Mouse (Mus musculus): Measurements from ENCODE around the gene S100a5.

S100a5 gene

DNA sequence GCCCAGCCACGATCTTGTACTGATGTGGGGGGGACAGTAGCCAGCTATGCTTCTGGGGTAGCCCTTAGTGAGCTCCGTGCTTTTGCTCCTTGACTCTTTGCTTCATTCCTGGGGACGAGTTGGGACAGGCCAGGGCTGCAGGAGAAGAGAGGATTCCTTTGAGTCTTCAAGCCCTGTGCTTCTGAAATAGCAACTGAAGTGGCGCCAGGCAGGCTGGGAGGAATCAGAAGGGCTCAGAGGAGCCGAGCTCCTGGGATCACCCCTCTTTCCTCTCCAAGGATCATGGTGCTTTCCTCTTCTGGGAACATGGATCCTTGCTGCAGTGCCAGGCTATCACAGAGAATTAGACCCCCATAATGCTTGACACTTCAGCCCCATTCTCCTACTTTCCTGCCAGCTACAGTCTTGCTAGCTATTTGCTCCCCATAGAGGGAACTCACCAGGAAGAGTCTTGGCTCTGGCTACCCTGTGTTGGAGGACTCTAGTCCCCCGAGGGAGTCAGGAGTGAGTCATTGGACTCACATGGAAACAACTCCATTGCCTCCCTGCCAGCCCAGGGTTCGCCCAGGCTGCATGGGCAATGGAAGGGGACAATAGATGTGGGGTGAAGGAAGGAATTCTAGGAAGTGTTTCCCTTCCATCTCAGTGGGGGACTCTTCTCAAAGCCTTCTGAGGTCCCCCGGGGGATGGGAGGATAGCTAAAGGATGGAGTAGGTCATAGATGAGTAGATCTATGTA is 7.7 kb upstream of the S100a5 start:
- no peak for DNase-seq

DNA sequence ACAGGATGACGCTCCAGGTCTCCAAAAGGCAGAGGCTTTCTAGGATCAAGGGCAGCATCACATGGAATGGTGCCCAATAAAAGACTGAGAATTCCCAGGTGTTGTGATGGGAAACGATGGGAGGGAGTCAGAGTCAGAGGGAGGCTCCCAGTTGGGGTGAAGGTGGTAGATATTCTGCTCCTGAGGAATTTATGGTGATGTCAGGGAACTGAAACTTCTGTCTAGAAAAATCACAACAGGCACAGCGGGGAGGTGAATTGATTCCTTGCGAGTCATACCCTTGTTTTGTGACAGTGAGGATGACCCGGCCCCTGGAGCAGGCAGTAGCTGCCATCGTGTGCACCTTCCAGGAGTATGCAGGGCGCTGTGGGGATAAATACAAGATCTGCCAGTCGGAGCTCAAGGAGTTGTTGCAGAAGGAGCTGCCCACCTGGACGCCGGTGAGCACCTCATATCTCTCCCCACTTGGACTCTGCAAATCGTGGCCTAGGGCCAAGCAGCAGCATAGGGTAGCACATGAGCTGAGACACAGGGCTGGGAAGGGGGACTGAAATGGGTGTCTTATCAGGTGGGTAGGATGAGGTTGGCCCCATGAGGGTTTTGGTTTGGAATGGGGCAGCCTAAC is 6.7 kb upstream of the S100a5 start, which contains the start of gene Gm42674:
Gene Gm42674, plus strand, starts transcription at position 419 of the 625 bp plus-strand sequence.
- DNase-seq, result no peak

DNA sequence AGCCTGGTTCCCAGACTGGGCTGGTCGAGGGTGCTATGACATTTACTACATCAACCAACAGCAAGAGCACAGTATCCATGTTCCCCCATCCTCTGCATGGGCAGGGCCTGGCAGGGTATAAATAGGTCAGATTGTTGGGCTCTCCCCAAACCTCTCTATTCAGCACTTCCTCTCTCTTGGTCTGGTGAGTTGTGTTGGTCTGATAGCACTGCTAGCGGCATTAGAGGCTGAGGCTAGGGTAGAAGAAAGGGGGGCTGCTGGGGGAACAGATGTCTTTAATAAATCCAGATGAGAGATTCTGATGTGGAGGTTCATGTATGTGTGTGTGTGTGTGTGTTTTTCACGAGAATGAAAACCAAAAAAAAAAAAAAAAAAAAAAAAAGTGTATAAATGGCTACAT is 4.7 kb upstream of the S100a5 start, which contains the start of gene S100a4:
Gene S100a4, plus strand, starts transcription at position 149 of the 400 bp plus-strand sequence.
- DNase-seq, result no peak

DNA sequence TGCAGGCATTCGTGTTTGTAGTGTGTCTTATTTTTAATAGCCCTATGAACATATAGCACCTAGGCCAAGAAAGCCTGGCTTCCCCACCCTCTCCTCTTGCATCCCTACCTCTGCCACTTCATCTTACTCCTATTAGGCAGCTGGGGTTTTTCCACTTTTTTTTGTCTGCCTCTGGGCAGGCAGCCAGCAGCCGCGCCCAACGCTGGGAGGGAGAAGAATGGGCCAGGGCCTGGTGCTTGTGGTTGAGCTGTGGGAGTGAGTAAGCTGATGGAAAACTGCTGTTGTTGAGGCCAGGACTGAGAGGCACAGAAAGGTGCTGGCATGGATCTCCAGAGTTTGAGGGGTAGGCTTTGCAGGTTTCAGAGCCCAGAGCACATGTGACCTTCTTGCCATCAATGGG is 3.9 kb upstream of the S100a5 start:
- DNase-seq, result no peak

DNA sequence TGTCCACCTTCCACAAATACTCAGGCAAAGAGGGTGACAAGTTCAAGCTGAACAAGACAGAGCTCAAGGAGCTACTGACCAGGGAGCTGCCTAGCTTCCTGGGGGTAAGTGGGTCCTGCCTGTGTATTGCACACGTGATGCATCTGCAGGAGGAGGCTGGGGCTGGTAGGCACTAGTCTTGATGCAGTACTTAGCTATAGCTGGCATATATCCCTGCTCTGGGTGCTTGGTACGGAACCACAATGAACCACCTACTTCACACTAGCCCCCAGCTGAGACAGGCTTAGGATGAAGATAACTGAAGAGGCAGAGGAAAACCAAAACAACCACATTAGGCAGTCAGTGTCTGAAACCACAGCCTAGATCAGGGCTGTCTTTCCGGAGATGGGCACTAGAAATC is 3.3 kb upstream of the S100a5 start:
- no peak for DNase-seq

DNA sequence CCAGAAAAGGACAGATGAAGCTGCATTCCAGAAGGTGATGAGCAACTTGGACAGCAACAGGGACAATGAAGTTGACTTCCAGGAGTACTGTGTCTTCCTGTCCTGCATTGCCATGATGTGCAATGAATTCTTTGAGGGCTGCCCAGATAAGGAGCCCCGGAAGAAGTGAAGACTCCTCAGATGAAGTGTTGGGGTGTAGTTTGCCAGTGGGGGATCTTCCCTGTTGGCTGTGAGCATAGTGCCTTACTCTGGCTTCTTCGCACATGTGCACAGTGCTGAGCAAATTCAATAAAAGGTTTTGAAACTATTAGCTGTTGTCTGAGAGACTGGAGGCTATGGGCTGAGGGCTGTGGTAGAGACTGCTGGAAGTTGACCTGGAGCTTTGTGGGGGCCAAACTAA is 2.6 kb upstream of the S100a5 start:
- DNase-seq, result no peak

DNA sequence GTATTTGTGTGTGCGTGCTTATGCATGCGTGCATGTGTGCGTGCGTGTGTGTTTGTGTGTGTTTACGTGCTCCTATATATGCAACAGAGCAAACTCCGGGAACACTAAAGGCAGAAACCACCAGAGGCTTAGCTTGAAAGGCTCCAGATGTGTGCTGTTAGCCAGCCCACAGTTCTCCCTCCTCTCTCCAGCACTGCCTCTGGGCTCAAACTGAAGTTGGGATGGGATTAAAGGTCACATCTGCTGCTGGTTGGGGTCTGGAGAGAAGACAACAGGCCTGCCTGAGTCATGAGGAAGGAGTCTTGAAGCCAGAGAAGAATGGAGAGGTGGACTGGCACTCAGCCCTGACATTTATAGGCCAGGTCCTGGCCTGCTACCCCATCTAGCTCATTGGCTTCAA is 2.1 kb upstream of the S100a5 start:
- DNase-seq, result no peak

DNA sequence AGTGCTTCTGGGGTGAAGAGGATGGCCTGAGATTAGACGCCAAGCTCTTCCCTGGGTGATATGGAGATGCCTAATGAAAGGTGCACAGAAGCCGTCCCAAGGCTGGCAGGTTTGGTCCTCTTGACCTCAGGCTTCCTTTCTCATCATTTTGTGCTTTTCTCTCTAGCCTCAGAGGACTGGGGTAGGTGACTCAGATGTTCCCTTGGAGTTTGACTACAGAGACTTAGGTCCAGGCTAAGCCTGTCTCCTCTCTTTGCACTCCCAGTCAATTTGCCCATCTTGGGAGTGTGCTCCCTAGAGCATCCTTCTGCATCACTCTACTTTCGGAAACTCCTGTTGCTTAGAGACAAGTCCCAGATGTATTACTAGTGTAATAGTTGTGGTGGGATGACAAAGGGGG is 962 bp upstream of the S100a5 start:
- DNase-seq, result no peak

DNA sequence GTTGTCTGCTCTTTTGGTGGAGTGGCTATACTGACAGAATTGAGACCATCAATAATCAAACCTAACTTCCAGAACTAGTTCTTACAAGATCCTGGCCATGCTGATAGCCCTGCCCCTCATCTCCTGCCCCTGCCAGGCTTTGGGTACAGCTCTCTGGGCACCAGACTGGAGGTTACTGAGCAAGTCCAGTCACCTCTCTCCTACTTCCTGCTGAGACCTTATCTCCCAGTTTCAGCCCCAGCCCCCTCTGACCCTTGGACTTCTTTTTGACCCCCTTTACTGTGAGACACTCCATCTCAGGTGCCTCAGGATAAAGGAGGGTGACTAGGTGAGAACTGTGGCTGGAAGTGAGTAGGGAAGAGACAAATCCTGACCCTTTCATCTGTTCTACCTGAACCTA is 779 bp downstream of the S100a5 start:
- no peak for DNase-seq

DNA sequence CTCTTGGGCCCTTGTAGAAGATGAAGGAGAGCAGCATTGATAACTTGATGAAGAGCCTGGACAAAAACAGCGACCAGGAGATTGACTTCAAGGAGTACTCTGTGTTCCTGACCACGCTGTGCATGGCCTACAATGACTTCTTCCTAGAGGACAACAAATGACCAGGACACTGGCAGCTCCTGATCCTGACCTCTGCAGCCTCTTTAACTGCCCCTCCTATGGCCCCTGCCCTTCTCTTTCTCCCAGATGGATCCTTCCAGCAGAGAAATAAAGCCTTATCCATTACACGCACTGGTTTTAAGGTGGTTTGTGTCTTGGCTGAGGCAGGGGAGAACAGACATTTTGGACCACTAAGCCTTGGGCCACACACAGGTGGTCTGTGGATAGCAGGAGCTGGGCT is 3.2 kb downstream of the S100a5 start:
- no peak for DNase-seq

DNA sequence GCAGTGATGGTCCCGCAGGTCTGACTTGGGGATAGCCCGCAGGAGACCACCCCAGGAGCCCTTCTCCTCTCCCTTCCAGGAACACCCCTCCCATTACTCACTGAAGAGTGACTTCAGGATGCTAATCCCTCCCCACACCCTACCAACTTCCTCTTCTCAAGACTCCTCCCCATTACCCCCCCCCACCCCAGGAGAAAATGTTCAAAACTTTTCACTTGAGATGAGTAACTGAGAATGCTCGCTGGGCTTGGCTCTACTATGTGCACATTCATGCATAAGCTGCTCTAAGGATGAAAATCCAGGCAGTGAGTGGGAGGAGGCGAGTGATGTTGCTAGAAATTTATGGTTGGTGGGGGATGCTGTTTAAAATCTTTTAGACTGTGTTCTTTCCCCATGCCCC is 3.7 kb downstream of the S100a5 start:
- no peak for DNase-seq

DNA sequence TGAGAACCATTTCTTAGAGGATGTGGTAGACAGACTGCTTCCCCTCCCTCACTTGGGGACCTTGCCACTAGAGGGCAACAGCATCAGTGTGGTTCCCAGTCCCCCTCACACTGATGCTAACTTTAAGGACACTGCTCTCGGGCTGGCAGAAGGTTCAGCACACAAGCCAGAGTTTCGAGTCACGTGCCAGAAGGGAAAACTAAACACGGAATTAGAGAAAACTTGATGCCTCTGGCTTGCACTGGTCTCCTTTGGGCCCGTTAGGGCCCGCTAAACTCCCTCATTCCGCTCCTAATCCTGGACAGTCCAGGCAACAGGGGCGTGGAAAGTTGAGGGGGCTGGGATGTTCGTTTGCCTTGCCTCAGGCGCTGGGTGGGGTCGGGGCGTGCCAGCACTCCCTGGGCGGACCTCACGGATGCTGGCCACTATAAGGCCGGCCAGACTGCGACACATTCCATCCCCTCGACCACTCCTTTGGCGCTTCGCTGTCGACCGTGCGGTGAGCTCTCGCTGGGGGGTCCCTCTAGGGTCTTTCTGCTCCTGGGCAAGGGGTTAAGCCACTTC is 4.5 kb downstream of the S100a5 start, which contains the start of gene S100a6:
Gene S100a6, plus strand, starts transcription at position 155 of the 564 bp plus-strand sequence.
- DNase-seq, result peak; percentile 6

DNA sequence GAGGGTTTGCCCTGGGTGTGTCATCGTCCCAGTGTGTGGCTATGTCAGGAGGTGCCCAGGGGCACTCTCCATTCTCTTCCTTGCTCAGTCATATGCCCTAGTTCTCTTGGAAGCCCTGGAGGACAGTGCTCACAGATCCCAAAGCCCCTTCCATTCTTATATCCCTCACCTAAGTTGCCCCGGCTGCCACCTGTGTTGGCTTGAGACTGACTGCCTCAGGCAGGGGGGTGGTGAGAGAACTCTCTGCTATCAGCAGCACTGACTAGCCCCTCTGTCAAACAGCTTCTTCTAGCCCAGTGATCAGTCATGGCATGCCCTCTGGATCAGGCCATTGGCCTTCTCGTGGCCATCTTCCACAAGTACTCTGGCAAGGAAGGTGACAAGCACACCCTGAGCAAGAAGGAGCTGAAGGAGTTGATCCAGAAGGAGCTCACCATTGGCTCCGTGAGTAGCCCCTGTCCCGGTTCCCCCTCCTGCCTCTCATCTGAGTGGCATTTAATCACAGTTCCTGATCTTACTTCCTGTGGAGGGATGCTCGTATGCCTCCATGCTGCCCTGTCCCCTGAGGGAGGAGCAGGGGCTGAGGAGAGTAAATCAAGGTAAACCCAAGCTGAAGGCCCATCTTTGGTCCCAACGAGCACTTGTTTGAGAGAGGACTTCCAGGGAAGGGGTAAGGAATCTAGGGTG is 5.3 kb downstream of the S100a5 start:
- no peak for DNase-seq

DNA sequence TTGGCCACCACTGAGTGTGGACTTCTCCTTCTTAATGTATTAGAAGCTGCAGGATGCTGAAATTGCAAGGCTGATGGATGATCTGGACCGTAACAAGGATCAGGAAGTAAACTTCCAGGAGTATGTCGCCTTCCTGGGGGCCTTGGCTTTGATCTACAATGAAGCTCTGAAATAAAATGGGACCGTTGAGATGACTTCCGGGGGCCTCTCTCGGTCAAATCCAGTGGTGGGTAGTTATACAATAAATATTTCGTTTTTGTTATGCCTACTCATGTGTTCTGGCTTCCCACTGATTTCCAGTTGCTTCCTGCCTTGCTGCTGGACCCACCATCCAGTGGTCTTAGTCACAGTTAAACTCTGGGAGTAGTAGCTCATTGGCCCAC is 5.8 kb downstream of the S100a5 start:
- no peak for DNase-seq

DNA sequence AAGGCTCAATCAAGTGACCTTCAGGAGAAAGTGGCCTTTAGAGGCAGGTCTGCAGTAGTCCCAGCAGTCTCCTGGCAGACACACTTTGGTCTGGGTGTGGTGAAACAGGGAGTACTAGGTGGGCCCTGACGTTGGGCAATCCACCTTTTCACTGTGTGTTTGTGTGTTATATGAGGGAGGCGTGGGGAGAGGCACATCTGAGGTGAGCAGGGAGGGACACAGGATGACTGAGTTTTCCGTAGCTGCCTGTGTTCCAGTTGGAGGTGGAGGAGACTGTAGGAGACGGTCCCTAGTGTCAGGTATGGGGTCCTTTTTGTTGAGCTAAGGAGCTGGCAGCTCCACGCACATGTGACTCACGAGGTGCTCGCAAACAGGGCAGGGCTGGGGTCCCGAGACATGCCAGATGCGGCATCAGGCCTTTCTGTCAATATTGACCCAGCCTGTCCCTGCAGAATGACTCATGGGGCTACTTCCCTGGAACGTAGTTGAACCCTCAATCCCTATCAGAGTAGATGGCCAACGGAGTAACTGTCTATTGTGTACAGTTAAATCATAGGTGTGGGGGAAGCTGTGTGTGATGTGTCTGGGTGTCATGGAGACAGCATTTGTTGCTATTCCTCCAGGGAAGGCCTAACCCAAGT is 6.4 kb downstream of the S100a5 start:
- no peak for DNase-seq

DNA sequence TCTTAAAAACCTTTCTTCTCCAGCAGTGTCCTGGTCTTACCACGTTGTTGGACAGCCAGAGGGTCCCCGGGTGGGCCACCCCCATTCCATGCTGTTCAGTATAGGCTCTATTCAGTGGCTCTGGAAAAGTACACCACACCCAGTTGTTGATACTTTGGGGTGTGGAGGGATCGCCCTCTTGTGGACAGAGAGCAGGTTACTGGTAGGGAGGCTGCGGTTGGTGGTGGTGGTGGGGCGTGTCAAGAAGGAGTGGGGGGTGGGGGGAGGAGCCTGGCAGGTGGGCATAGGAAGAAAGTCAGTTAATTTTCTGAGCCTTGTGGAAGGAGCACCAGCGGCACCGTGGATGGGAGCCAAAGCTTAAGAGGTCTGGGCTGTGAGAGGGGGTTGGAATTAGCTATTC is 7.1 kb downstream of the S100a5 start:
- peak; percentile 43 for DNase-seq

DNA sequence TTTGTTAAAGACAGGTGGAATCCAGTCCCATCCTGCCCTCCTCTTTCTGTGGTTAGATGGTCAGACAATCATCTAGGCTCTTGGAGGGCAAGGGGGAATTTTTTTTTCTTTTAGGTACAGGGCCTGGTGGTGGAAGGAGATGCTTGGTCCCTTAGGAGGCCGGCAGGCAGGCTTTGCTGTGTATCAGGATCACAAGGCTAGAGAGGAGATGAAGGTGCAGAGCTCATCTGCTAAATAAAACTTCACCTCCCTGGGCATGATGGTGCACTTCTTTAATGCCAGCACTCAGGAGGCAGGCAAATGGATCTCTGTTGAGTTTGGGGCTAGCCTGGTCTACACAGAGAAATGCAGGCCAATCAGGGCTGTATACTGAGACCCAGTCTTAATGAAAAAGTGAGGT is 7.6 kb downstream of the S100a5 start:
- no peak for DNase-seq

DNA sequence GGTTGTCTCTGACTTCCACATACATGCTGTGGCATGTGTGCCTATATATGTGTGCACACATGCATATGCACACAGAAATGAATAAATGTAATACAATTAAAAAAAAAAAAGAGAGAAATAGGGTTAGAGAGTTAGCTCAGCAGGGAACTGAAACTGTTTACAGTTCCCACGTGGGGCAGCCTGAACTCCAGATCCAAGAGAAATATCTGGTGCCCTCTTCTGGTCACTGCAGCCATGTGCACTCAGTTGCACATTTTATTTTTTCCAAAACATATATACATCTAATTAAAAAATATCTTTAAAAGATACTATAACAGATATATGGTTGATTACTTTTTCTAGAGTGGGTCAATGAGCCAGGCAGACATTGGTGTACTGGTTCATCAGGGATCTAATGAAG is 9.3 kb downstream of the S100a5 start:
- no peak for DNase-seq

DNA sequence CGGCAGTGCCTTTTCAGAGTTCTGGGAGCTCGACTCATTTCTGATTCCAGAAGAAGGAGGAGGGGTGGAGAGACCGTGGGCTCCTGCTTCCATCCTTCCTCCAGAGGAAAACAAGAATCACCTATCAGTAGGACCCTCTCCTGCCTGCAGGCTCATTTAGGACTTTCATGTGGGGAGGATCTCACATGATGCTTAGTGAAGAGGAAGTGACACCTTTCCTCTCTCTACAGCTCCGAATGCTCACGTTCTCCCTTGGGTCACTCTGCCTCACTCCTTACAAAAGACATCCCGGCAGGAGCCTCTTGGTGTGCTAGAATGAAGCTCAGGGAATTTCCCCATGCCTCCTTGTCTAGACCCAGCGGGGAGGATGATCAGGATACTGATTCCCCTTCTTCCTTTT is 13.2 kb downstream of the S100a5 start:
- no peak for DNase-seq

DNA sequence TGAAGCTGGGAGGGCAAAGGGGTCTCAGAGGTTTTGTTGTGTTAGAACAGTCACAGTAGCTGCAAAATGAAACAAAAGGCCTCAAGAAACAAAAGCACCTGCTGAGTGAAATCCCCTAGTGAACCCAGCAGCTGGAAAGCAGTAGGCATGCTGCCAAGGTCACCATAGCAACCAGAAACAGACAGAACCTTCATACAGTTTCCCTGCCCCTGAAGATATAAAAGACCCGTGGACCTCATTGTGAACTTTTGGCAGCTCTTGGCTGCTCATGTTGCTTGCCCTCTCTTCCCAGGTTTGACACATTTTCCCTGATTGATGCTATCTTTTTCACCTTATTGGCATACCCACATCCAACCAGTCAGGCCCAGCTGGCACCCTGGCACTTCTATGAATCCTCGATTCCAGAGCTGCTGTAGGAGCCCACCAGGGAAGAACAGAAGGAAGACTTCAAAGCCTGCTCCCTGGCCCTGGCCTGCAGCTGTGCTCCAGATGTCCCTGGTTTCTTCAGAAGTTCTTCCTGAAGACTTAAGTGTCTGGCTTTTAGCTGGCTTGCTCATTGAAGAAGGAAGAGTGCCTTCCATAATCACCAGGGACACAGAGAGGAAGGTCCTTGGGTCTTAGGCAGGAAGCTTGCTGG is 15.2 kb downstream of the S100a5 start:
- no peak for DNase-seq

DNA sequence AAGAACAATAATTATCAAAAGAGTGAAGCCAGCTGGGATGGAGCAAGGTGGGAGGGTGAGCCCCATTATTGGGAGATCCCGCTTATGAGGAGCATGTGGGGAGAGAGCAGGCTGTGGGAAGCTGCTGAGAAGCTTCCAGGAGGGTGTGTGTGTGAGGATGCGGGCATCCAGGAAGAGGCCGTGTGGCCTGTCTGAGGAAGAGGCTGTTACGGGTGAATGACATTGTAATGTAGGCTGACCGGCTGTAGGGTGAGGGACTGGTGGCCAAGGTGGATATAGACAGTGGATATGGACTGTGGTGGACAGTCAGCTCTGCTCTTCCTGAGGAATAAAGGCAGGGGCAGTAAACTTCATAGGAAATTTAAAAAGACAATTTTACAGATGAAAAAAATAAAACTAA is 17.2 kb downstream of the S100a5 start:
- DNase-seq, result no peak

DNA sequence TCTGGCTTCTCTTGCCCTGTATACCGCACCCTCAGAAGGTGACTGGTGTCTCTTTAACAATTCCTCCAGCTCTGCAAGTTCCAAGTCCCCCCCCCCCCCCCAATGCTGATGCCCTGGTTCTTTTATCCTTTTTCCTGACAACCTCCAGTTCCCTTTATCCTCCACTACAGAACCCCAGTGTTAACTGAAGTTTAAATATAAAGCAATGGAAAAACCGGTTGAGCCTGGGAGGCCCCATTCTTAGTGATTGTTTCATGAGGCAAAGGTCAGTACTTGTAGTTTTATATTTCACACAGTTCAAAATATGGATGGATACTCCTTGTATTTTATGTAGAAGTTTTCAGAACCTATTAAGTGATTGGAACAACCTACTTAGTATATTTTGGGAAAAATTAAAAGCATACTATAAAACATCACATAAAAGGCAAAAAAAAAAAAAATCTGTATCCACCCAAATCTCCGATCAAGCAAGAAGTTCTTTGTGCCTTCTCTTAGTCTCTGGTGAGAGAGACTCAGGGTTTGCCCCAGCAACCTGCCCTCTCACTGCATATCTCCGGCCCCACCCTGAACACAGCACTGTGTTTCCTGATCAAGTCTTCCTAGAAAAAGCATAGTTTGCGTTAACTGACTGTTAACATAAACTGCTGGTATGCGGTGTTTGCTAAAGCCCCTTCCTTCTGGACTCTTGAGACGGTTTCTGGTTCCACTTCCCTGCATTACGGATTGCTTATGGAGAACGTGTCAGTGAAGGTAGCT is 18.1 kb downstream of the S100a5 start:
- no peak for DNase-seq

Measured in cerebellum, adult 9-10 months (tissue).